Mouse (Mus musculus) olfactory bulb, adult 2 months (tissue): ENCODE measurements at regions not wholly inside any gene's neighbourhood (a gene's known extent, or its start where the extent isn't known, plus 50 kb on each side); places are given as distances from the start of the nearest gene placed in this dataset.

Source experiments
- CTCF ChIP-seq: fragments of 200-500 bp; IDR thresholded peaks from 2 replicates; pipeline ENCODE4 v1.5.1; 2012; ENCODE audit warnings: low read depth, mild to moderate bottlenecking, low read length, moderate library complexity; ENCODE audit not compliant: insufficient read depth
- POLR2A ChIP-seq: fragments of 200-500 bp; IDR thresholded peaks from 2 replicates; pipeline ENCODE4 v1.6.1; 2012; ENCODE audit warnings: mild to moderate bottlenecking, low read depth, low read length, moderate library complexity; ENCODE audit not compliant: insufficient read depth

- TF ChIP-seq CTCF (no peak), POLR2A (no peak)
Measured at GRCm38 (mm10) chr14:71882871-71883270, 608.8 kb downstream of the Gm9195 start.
